Mouse (Mus musculus): Measurements from ENCODE around the gene Strn. TPM values are rescaled to one million over a fixed set of nuclear protein-coding genes. Genes with fewer than 3 reads are reported as not detected.
"Not testable (repeated sequence)": the region's sequence is repeated elsewhere in the genome, so short reads cannot be mapped to it uniquely, and the experiment has no call there.

Strn gene
- total RNA-seq, 4 experiments from 2014 or later = 50.2 to 59.6 (median 54.6) TPM

DNA sequence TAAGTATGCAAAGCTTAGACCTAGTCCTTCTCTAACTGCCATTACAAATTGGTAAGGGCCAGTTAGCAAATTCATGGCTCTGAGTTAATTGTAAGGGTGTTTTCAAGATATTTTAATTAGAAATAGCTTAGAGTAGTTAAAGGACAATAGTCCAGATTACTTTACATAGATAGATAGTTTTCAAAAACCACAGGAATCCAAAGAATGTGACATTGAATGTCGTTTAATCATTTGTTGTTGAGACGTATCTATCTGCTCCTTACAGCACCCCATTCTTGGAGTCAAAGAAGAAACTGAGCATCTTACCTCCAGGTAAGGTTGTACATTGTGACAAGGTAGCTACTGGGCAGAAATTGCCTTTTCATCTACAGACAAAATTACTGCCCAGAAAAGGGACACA, 26.7 kb downstream of the Strn start:
- no peak for DNase-seq (ENCODE audit: low spot score in 2 of 2)

GRCm38 (mm10) chr17:78708422-78708821, 28.6 kb downstream of the Strn start:
- no peak for DNase-seq (ENCODE audit: low spot score in 2 of 2)

DNA sequence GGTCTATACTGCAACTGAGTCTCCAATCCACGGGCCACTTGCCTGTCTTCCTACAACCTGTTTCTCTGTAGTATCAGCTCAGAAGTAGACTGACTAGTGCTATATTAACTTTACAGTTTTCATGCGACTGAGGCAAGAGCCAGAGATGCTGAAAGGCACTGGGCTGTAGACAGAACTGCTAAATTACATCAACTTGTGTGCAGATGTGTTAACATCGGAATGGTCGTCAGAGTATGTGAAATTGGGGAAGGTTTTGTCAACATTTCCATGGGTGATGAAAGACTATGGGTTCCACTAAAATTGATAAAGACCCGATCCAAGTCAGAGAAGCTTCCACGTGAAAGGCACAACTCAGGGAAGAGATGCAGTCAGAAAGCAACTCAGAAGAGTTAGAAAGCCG, 34.0 kb downstream of the Strn start:
- DNase-seq (ENCODE audit: low spot score in 2 of 2) = no peak

GRCm38 (mm10) chr17:78698965-78699364, 38.0 kb downstream of the Strn start:
- no peak for DNase-seq (ENCODE audit: low spot score in 2 of 2)

- DNase-seq (ENCODE audit: low spot score in 2 of 2) = no peak
These were observed 39.5 kb downstream of the Strn start for GRCm38 (mm10) chr17:78697462-78697861.

- DNase-seq (ENCODE audit: low spot score in 2 of 2) = no peak
These were observed 40.1 kb downstream of the Strn start for GRCm38 (mm10) chr17:78696922-78697321.

DNA sequence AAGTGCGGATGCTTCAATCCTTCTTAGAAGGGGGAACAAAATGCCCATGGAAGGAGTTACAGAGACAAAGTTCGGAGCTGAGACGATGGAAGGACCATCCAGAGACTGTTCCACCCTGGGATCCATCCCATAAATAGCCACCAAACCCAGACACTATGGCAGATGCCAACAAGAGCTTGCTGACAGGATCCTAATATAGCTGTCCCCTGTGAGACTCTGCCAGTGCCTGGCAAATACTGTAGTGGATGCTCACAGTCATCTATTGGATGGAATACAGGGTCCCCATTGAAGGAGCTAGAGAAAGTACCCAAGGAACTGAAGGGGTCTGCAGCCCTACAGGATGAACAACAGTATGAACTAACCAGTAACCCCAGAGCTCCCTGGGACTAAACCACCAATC, 47.8 kb downstream of the Strn start:
- not testable (repeated sequence) for DNase-seq (ENCODE audit: low spot score in 2 of 2)

DNA sequence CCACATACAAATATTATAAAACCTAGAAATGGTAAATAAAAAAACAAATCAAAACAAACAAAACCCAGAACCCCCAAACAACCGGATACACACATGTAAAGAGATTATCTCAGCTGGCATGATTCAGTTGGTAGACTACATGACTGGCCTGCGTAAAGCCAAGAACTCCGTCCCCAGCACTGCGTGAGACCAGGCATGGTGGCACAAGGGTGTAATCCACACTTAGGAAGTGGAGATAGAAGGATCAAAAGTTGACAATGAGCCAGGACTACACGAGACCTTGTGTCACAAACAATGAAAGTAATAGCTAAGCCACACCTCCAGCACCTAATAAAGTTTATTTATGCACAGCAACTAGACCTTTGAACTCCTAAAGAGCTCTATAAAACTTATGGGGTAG, 49.0 kb downstream of the Strn start:
- no peak for DNase-seq (ENCODE audit: low spot score in 2 of 2)

GRCm38 (mm10) chr17:78685004-78685403, 52.0 kb downstream of the Strn start:
- DNase-seq (ENCODE audit: low spot score in 2 of 2) = no peak

DNA sequence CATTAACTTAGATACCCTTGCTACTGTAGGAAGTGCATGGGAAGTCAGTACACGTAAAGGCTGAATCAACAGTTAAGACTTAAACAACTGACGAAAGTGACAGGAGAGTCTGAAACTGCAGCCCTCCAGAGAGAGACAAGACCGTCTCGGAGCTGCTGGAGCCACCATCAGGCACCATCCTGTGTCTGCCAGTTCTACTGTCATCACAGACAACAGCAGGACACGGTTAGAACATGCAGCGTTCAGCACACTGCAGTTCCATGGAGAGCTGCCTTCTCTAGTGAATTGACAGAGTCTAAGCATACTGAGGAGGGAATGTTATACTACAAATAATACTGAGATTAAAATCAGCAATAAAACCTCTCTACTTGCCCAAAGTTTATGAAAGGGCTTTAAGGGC, 54.6 kb downstream of the Strn start:
- DNase-seq (ENCODE audit: low spot score in 2 of 2) = no peak

- DNase-seq (ENCODE audit: low spot score in 2 of 2) = no peak
These were observed 57.5 kb downstream of the Strn start for GRCm38 (mm10) chr17:78679503-78679902.

DNA sequence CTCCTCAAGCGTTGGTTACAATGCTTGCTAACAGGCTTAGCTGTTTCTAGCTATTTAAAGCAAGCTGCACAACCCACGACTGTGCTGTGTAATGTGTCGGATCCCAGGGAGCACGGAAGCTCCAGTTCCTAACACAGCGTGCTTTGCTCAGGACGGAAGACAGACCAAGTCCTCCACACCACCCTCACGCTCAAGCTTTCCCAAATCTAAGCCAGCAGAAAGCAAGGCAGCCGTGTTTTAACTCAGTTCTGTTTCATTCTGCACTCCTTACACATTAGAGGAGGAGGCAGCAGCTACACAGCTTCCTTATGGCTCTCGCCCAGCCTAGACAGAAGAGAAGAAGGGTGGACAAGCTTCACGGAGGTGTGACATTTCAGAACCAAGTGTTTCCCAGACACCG, 60.2 kb downstream of the Strn start:
- DNase-seq (ENCODE audit: low spot score in 2 of 2) = peak in 1 of 2 experiments; percentile 28

DNA sequence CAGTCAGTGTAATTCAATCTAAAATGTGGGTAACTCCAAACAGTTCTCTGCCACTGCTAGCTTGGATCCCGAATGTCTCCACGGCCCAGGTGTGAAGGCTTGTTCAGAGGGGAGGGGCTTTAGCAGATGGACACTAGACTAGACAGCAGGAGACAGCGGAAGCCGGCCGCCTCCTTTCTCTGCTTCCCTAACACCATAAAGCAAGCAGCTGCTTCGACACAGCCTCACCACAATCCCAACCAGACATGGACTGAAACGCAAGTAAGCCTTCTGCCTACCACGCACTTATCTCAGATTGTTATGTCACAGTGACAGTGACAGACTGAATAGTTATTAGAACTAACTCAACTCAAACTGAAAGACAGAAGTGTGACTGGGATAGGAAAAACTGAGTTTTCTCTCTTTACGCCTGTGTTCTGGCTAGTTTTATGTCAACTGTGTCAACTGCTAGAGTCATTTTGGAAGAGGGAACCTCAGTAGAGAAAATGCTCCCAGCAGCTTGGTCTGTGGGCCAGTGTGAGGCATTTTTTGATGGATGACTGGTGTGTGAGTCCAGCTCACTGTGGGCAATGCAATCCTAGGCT, 71.9 kb downstream of the Strn start:
- no peak for DNase-seq (ENCODE audit: low spot score in 2 of 2)

DNA sequence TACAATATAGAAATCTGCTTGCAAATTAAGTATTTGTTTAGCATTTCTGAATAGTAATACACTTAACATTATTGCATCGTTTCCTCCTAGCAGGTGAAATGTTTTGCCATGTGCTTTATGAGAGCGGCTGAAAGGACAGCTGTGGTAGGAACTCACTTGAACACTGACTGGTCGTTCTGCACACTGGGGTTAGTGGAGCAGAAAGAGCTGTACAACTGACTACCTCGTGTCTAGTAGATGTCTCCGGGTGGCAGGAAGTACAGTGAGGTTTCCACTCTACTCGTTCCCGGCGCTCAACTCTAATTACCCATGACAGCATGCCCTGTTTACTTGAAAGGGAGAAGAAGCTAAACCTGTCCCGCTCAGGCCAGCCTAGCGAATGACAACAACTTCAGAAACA, 82.2 kb downstream of the Strn start:
- DNase-seq (ENCODE audit: low spot score in 2 of 2) = no peak

- DNase-seq (ENCODE audit: low spot score in 2 of 2) = no peak
These were observed 93.0 kb downstream of the Strn start for GRCm38 (mm10) chr17:78643853-78644475.

GRCm38 (mm10) chr17:78642259-78642658, 94.7 kb downstream of the Strn start:
- DNase-seq (ENCODE audit: low spot score in 2 of 2) = no peak

GRCm38 (mm10) chr17:78640387-78640786, 96.6 kb downstream of the Strn start:
- DNase-seq (ENCODE audit: low spot score in 2 of 2) = no peak

DNA sequence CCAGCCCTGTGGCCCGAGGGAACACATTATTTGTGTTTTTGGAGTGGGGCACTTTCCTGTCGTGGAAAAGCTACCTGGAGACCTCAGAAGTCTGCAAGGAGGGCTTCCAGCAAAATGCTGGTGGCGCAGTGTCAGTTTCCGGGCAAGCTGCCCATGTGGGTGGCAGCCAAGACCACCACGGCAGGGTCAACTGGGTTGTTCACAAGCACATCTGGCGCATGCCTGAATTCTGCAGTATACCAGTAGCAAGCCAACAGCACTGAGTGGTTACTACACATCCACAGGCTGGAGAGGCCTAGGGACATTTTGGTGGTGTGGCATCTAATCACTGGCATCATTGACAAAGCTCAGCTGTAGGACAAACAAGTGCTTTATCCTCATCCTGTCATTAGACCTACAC, 97.9 kb downstream of the Strn start:
- no peak for DNase-seq (ENCODE audit: low spot score in 2 of 2)

DNA sequence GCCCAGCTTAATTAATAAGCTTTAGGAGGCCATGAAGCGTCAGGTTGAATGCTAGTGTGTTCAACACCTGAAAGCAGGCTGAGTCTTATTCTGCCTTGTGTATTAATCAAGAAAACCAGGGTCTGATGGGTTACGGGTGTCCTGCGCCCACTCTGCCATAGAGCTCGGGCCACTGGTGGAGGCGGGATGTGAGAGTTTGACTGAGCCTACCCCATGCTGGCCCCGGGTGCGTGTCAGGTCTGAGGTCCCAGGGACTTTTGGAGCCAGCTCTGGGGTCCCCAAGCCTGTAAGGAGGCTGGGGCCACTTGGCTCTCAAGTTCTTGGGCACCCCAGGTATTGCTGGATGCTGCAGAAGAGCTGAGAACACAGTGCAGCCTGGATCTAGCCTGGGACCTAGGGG, 99.9 kb downstream of the Strn start:
- no peak for DNase-seq (ENCODE audit: low spot score in 2 of 2)

- DNase-seq (ENCODE audit: low spot score in 2 of 2) = no peak
These were observed 101.4 kb downstream of the Strn start for GRCm38 (mm10) chr17:78635616-78636015.

- no peak for DNase-seq (ENCODE audit: low spot score in 2 of 2)
These were observed 112.1 kb downstream of the Strn start for GRCm38 (mm10) chr17:78624941-78625340.

GRCm38 (mm10) chr17:78621863-78622262, 115.1 kb downstream of the Strn start:
- no peak for DNase-seq (ENCODE audit: low spot score in 2 of 2)

DNA sequence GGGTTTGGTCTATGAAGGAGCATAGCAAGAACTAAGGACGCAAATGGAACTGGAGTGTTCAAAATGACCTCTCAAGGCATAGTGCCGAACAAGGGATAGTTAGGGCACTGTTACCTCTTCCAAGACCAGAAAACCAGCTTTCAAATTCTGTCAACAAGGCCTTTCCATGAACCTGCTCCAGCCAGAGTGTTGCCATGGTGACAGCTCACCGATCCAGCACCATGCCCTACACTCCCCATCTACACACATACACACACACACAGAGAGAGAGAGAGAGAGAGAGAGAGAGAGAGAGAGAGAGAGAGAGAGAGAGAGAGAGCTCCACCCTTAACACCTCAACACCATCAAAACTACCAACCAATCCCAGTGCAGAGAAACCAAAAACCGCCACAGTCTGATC, 116.3 kb downstream of the Strn start:
- no peak for DNase-seq (ENCODE audit: low spot score in 2 of 2)

DNA sequence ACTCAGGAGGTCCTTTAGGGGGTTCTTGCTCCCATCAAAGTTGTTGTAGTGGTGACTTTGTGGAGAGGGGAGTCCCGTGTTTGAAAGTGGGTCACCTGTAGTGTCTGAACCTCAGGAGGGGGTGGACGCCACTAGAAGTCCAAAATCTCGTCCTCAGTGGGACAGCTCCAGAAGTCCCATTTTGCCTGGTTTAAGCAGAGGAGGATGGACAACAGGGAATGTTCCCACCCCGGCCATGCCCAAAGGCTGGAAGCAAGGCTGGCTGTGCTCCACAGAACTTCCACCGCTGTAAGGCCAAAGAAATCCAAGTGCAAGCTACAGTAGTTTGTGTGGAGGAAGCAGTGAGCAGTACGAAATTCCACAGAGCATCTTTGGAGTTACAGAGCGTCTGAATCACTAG, 117.0 kb downstream of the Strn start:
- no peak for DNase-seq (ENCODE audit: low spot score in 2 of 2)
